Mouse (Mus musculus) E14TG2a.4 (cell line): ENCODE measurements around the gene Lypd3.

Experiments used
- CTCF ChIP-seq: conservative IDR thresholded peaks from 2 replicates; pipeline ENCODE4 v1.5.1; 2014; ENCODE audit warnings: low read length
- NANOG ChIP-seq: IDR thresholded peaks from 2 replicates; pipeline ENCODE4 v1.6.1; 2014; ENCODE audit warnings: borderline replicate concordance, low read length, mixed read lengths
- POU5F1 ChIP-seq: IDR thresholded peaks from 2 replicates; pipeline ENCODE4 v1.6.1; 2014; ENCODE audit warnings: low read length, borderline replicate concordance

- TF ChIP-seq CTCF (no peak), NANOG (no peak), POU5F1 (no peak)
These were observed 25.4 kb upstream of the Lypd3 start for GRCm38 (mm10) chr7:24610879-24611494.
